ENCODE assay signal across 15 mouse cellular contexts in genomic region chr5:24112116-24112903, GRCm38 (mm10).
"Had no signal": no experiment of that assay in that cellular context is flagged by ENCODE, and none has a peak within 500 bp of the region (broad histone marks: within the 10 kb centered on the region; RNA-seq: fewer than 3 reads in every experiment).

No protein-coding gene starts in this region.

- H3K4me3 ChIP-seq: intestine, embryonic 15.5 days; kidney, embryonic 15.5 days; limb, embryonic 15.5 days; liver, embryonic 12.5 days; midbrain, embryonic 12.5 days; myocyte; neural tube, embryonic 12.5 days had no signal

- H3K9ac ChIP-seq: intestine, embryonic 15.5 days; kidney, embryonic 15.5 days; limb, embryonic 15.5 days; liver, embryonic 12.5 days; lung, embryonic 14.5 days; midbrain, embryonic 12.5 days; neural tube, embryonic 12.5 days had no signal

- H3K9me3 ChIP-seq: intestine, embryonic 15.5 days; kidney, embryonic 15.5 days; limb, embryonic 15.5 days; liver, embryonic 12.5 days; midbrain, embryonic 12.5 days; neural tube, embryonic 12.5 days had no signal

- H3K4me2 ChIP-seq: intestine, embryonic 15.5 days; kidney, embryonic 15.5 days; limb, embryonic 15.5 days; liver, embryonic 12.5 days; lung, embryonic 14.5 days; midbrain, embryonic 12.5 days; neural tube, embryonic 12.5 days had no signal

- ATAC-seq: intestine, embryonic 15.5 days; liver, embryonic 12.5 days had no signal

- H3K27me3 ChIP-seq: intestine, embryonic 15.5 days; kidney, embryonic 15.5 days; limb, embryonic 15.5 days; liver, embryonic 12.5 days; midbrain, embryonic 12.5 days; neural tube, embryonic 12.5 days had no signal

- DNase-seq: kidney, adult 18-20 months; kidney, postnatal 25 days; lung, embryonic 14.5 days; lung, postnatal 10 days; lung, postnatal 4 days; thymus, adult 18-20 months; thymus, postnatal 14 days had no signal

- H3K36me3 ChIP-seq: intestine, embryonic 15.5 days had no signal

- H3K4me1 ChIP-seq: intestine, embryonic 15.5 days; kidney, embryonic 15.5 days; limb, embryonic 15.5 days; liver, embryonic 12.5 days; neural tube, embryonic 12.5 days had no signal

- H3K27ac ChIP-seq: intestine, embryonic 15.5 days; kidney, embryonic 15.5 days; limb, embryonic 15.5 days; liver, embryonic 12.5 days; midbrain, embryonic 12.5 days; neural tube, embryonic 12.5 days; stomach, postnatal 0 days had no signal
